Mouse (Mus musculus) CH12.LX (cell line): ENCODE results near the gene Fam114a1. TPM values are rescaled to one million over a fixed set of nuclear protein-coding genes. Genes with fewer than 3 reads are reported as not detected.

ENCODE experiments used
- DNase-seq: peaks from one replicate; pipeline ENCODE4 v3.0.0-alpha.2; 2013; ENCODE audit errors: extremely low read depth
- H3K27ac ChIP-seq: 2 replicates; pipeline ENCODE4 v1.5.1; 2012; ENCODE audit warnings: low read depth, mild to moderate bottlenecking, control low read depth, moderate library complexity; ENCODE audit not compliant: insufficient read depth
- H3K27me3 ChIP-seq: replicated peaks from 2 replicates; pipeline ENCODE3; 2012; ENCODE audit warnings: inconsistent platforms
- H3K36me3 ChIP-seq, 2 experiments: replicated peaks in 1 of 2; 2 replicates each; pipeline versions ENCODE3 to v1.6.1; 2012; ENCODE audit warnings: inconsistent platforms in 1 of 2, low read length in 1 of 2, mild to moderate bottlenecking in 1 of 2, mixed read lengths in 1 of 2, moderate library complexity in 1 of 2; ENCODE audit not compliant: control insufficient read depth in 1 of 2, insufficient read depth in 1 of 2
- H3K4me1 ChIP-seq, 2 experiments: 2 replicates each; pipeline ENCODE4 v1.6.1; 2012; ENCODE audit warnings: inconsistent platforms in 1 of 2, moderate library complexity in 1 of 2; ENCODE audit not compliant: insufficient read depth in 2 of 2, control insufficient read depth in 1 of 2
- H3K4me2 ChIP-seq: 2 replicates; pipeline ENCODE4 v1.6.1; 2012; ENCODE audit warnings: low read depth, mild to moderate bottlenecking, control low read depth; ENCODE audit not compliant: poor library complexity, insufficient read depth, severe bottlenecking
- H3K4me3 ChIP-seq, 3 experiments: fragments of 150-350 bp in 1 of 3; sonication (generic) in 1 of 3; replicated peaks in 1 of 3; 2 replicates each; pipeline versions ENCODE3 to v1.5.1; 2011 to 2012; ENCODE audit warnings: low read depth in 2 of 3, low read length in 2 of 3, mild to moderate bottlenecking in 2 of 3, moderate library complexity in 2 of 3, control low read depth in 1 of 3, improper control_type of control experiment in 1 of 3, inconsistent platforms in 1 of 3, mixed read lengths in 1 of 3; ENCODE audit not compliant: poor library complexity in 1 of 3
- H3K79me2 ChIP-seq: replicated peaks from 2 replicates; pipeline ENCODE4 v1.6.1; 2012; ENCODE audit warnings: mild to moderate bottlenecking, moderate library complexity; ENCODE audit not compliant: control insufficient read depth, poor library complexity, insufficient read depth, severe bottlenecking; ENCODE audit errors: extremely low read depth
- H3K9ac ChIP-seq: 2 replicates; pipeline ENCODE4 v1.6.1; 2012; ENCODE audit warnings: low read depth, mild to moderate bottlenecking, control low read depth, moderate library complexity; ENCODE audit not compliant: insufficient read depth
- H3K9me3 ChIP-seq: replicated peaks from 2 replicates; pipeline ENCODE3; 2012; ENCODE audit warnings: low read length, inconsistent platforms, mixed read lengths
- CHD2 ChIP-seq: IDR thresholded peaks from 2 replicates; pipeline ENCODE4 v1.6.1; 2011; ENCODE audit warnings: low read length, improper control_type of control experiment
- CTCF ChIP-seq, 2 experiments: IDR thresholded peaks in 1 of 2; conservative IDR thresholded peaks in 1 of 2; 2 replicates each; pipeline ENCODE4 v1.5.1; 2011 to 2012; ENCODE audit warnings: low read depth in 2 of 2, low read length in 2 of 2, improper control_type of control experiment in 1 of 2, inconsistent platforms in 1 of 2, mild to moderate bottlenecking in 1 of 2, moderate library complexity in 1 of 2
- EP300 ChIP-seq: IDR thresholded peaks from 2 replicates; pipeline ENCODE4 v1.6.1; 2011; ENCODE audit warnings: low read length, improper control_type of control experiment
- GABPA ChIP-seq: IDR thresholded peaks from 2 replicates; pipeline ENCODE4 v1.6.1; 2012; ENCODE audit warnings: low read depth, low read length, improper control_type of control experiment, inconsistent platforms; ENCODE audit not compliant: insufficient replicate concordance
- HCFC1 ChIP-seq: IDR thresholded peaks from 2 replicates; pipeline ENCODE4 v1.6.1; 2012; ENCODE audit warnings: low read depth, mild to moderate bottlenecking, inconsistent platforms, low read length, improper control_type of control experiment
- JUND ChIP-seq: conservative IDR thresholded peaks from 2 replicates; pipeline ENCODE4 v1.6.1; 2011; ENCODE audit warnings: low read depth, low read length, improper control_type of control experiment
- MAZ ChIP-seq: IDR thresholded peaks from 2 replicates; pipeline ENCODE4 v1.6.1; 2012; ENCODE audit warnings: low read depth, mild to moderate bottlenecking, inconsistent platforms, low read length, improper control_type of control experiment, moderate library complexity
- MEF2A ChIP-seq: IDR thresholded peaks from 2 replicates; pipeline ENCODE4 v1.6.1; 2014; ENCODE audit warnings: low read depth, mild to moderate bottlenecking, inconsistent platforms, low read length, improper control_type of control experiment, borderline replicate concordance
- NELFE ChIP-seq: IDR thresholded peaks from 2 replicates; pipeline ENCODE4 v1.6.1; 2011; ENCODE audit warnings: low read depth, low read length, improper control_type of control experiment
- NRF1 ChIP-seq: IDR thresholded peaks from 2 replicates; pipeline ENCODE4 v1.6.1; 2014; ENCODE audit warnings: low read depth, mild to moderate bottlenecking, inconsistent platforms, low read length, improper control_type of control experiment, moderate library complexity
- PAX5 ChIP-seq: IDR thresholded peaks from 2 replicates; pipeline ENCODE4 v1.6.1; 2012; ENCODE audit warnings: low read length, inconsistent platforms, mixed read lengths
- POLR2A ChIP-seq: IDR thresholded peaks from 2 replicates; pipeline ENCODE4 v1.6.1; 2011; ENCODE audit warnings: low read depth, mild to moderate bottlenecking, improper control_type of control experiment, low read length
- POLR2AphosphoS2 ChIP-seq: IDR thresholded peaks from 2 replicates; pipeline ENCODE4 v1.6.1; 2011; ENCODE audit warnings: low read depth, low read length, improper control_type of control experiment
- RAD21 ChIP-seq: IDR thresholded peaks from 2 replicates; pipeline ENCODE4 v1.6.1; 2011; ENCODE audit warnings: low read depth, mild to moderate bottlenecking, low read length, improper control_type of control experiment, moderate library complexity
- SIN3A ChIP-seq: IDR thresholded peaks from 2 replicates; pipeline ENCODE4 v1.6.1; 2012; ENCODE audit warnings: low read length, improper control_type of control experiment, inconsistent platforms
- SMC3 ChIP-seq: IDR thresholded peaks from 2 replicates; pipeline ENCODE4 v1.6.1; 2011; ENCODE audit warnings: low read depth, low read length, improper control_type of control experiment
- USF1 ChIP-seq: IDR thresholded peaks from 2 replicates; pipeline ENCODE4 v1.6.1; 2014; ENCODE audit warnings: low read depth, mild to moderate bottlenecking, inconsistent platforms, low read length, improper control_type of control experiment
- ZMIZ1 ChIP-seq: IDR thresholded peaks from 2 replicates; pipeline ENCODE4 v1.6.1; 2012; ENCODE audit warnings: low read depth, mild to moderate bottlenecking, inconsistent platforms, low read length, improper control_type of control experiment
- dilution Hi-C: fragments of 300-500 bp; cut with MboI; formaldehyde crosslinking; loops from 2 replicates; pipeline ENCODE4 v1.14.3; 2020; ENCODE audit warnings: low sequenced_read_pairs; ENCODE audit not compliant: extremely low pct_unique_long_range_greater_than_20kb, extremely low pct_ligation_motif_present
- in situ Hi-C: fragments of 300-500 bp; cut with MboI; formaldehyde crosslinking; loops from 3 replicates; pipeline ENCODE4 v1.14.3; 2019; ENCODE audit warnings: low sequenced_read_pairs, low pct_ligation_motif_present, low pct_unique_long_range_greater_than_20kb, mixed read lengths
- polyA plus RNA-seq: library from polyadenylated mRNA; unstranded; fragments of >175 nt; gene quantifications from 2 replicates; pipeline ENCODE4 v1.2.1, GENCODE M21; 2012; ENCODE audit warnings: low read depth; ENCODE audit not compliant: insufficient read length
- total RNA-seq, 2 experiments: library from RNA; depleted of rRNA; stranded (reverse); fragments of 300-350 nt in 1 of 2; fragments of >200 nt in 1 of 2; gene quantifications; 2 replicates each; pipeline ENCODE4 v1.2.3; 2012 to 2014

The Fam114a1 gene
- total and polyA plus RNA-seq, 3 experiments: 0.12 to 0.47 (median 0.27) TPM

DNA sequence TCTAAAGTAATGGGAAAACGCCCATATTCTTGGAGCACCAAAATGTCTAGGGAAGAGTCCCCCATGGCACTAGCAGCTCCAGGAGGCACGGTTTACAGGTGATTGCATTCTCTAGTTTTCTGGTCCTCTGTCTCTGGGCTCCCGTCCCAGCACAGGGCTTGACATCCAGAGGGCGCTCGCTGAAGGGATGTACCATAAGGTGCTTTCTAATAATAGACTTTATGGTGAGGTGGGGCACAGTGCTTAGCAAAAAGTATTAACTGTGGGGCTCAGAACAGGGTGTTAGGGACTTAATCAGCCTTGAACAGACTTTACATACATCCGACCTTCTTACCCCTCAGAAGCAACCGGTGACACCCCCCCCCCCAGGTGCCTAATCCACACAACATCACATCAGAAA lies 104.8 kb downstream of the Fam114a1 start:
- DNase-seq: no peak
- in situ Hi-C loops: no loop called here

DNA sequence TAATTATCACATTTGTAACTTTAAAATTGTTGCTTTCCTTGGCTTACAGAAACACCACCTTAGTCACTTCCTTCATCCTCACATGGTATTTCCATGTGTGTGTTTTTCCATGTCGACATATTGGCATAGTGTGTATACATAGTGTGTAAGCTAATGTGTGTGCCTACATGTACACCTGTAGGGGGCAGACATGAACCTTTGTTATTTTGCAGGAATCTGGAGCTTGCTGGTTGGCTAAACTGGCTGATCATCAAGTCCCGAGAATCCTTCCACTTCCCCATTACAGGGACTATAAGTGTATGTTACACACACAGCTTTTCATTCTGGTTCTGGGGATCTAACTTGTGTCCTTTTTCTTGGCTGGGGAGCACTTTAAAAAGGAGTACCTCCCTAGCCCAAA lies 106.2 kb downstream of the Fam114a1 start:
- in situ Hi-C loops: no loop called here
- Histone ChIP-seq H3K4me1 (peaks cover 5 to 34% of the 10 kb centered on the region in 2 experiments), H3K4me2 (no peak overlapping the region), H3K9ac (no peak overlapping the region), H3K36me3 (peaks cover 27 to 91% of the 10 kb centered on the region in 2 experiments), H3K27me3 (no peaks in the 10 kb centered on the region), H3K27ac (no peak overlapping the region)
- TF ChIP-seq CTCF (conservative IDR thresholded peaks at IDR 0.05 in 1 of 2, IDR thresholded peaks at IDR 0.05 in 1 of 2; ENCODE audit: low read depth in 2 of 2, low read length in 2 of 2) (peak; percentile 36 to 60; a peak in 3 of 4 replicates), RAD21 (peak; percentile 60), USF1 (no peak), CHD2 (no peak), POLR2AphosphoS2 (no peak), SMC3 (peak; percentile 48), HCFC1 (no peak), NELFE (no peak), GABPA (no peak), MEF2A (no peak), EP300 (no peak)
- TF ChIP-seq, all 38 proteins: peak for 3
- dilution Hi-C loops: no loop called here
- H3K79me2 ChIP-seq: no peaks in the 10 kb centered on the region
- no peaks in the 10 kb centered on the region for H3K9me3 ChIP-seq
- H3K4me3 ChIP-seq: no peak overlapping the region
- peak; percentile 47 for DNase-seq

More for the DNA sequence above, 104.8 kb downstream of the Fam114a1 start:
- H3K36me3 ChIP-seq: peaks cover 24 to 90% of the 10 kb centered on the region in 2 experiments
- no peak overlapping the region for H3K9ac ChIP-seq
- H3K27ac ChIP-seq: no peak overlapping the region
- H3K4me2 ChIP-seq: no peak overlapping the region
- dilution Hi-C loops: no loop called here
- H3K4me3 ChIP-seq: no peak overlapping the region
- H3K9me3 ChIP-seq: no peaks in the 10 kb centered on the region
- TF ChIP-seq CHD2: no peak
- no peak for TF ChIP-seq RAD21
- no peak for TF ChIP-seq PAX5
- no peak for TF ChIP-seq ZMIZ1
- TF ChIP-seq POLR2A: no peak
- TF ChIP-seq SIN3A: no peak
- no peak for TF ChIP-seq JUND
- TF ChIP-seq NRF1: no peak
- no peak for TF ChIP-seq MAZ
- no peak for TF ChIP-seq CTCF (conservative IDR thresholded peaks at IDR 0.05 in 1 of 2, IDR thresholded peaks at IDR 0.05 in 1 of 2; ENCODE audit: low read depth in 2 of 2, low read length in 2 of 2)
- H3K4me1 ChIP-seq: peaks cover 5 to 34% of the 10 kb centered on the region in 2 experiments
- no peaks in the 10 kb centered on the region for H3K79me2 ChIP-seq
- no peaks in the 10 kb centered on the region for H3K27me3 ChIP-seq
